Mouse (Mus musculus): ENCODE measurements around the gene Scamp2.

Gene Scamp2

DNA sequence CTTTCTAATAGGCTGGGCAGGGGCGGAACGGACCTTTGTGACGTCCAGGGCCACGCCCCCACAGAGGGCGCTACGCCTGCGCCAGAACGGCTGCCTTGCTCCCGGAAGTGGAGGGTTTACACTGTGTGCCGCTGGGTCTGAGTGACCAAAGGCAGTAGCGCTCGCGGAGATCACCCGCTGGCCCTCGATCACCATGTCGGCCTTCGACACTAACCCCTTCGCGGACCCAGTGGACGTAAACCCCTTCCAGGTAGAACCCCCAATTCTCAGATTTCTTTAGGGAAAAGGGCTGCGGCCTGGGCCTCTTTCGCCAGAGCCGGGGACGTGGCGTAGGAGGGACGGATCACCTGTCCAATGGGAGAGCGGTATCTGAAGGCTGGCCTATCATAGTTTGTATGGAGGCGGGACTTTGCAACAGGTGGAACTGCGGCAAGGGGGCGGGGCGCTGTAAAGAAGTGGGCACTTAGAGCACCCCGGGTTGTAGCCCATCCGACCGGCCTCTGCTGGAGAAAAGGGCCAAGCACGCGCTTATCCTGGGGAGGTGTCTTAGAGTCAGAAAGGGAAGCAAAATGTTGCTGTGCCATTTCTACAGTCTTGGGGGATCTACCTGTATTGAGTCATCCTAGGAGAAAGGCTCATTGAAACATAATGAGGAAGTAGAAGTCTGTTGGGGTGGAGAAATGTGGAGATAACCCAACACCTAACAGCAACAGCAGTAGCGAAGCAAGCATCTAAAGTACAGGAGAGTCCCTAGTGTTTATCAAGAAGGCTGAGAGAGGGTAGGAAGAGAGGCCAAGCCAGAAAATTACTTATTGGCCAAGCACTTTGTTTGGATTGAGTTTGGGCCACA lies at the start of gene Scamp2:
Gene Scamp2, plus strand, starts transcription at position 83 of the 850 bp plus-strand sequence.
- DNase-seq (ENCODE audit: low read depth, low spot score), result peak; percentile 93

DNA sequence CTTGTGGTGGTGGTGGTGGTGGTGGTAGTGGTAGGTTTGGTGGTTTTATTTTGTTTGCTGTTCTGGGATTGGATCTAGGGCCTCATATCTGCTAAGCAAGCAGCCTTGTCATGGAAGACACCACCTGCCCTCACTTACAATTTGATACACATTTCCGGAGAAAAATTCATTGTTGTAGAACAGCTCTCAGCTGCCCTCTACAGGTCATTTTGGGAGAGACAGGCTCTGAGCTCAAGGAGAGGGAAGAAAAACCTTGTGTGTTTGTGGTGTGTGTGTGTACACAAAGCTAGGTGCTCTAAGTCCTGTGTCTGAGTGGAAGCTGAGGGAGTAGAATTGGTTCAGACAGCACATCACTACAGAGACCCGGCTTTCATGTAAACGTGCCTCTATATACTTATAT lies 43.6 kb upstream of the Scamp2 start:
- DNase-seq (ENCODE audit: low read depth, low spot score), result peak; percentile 78

DNA sequence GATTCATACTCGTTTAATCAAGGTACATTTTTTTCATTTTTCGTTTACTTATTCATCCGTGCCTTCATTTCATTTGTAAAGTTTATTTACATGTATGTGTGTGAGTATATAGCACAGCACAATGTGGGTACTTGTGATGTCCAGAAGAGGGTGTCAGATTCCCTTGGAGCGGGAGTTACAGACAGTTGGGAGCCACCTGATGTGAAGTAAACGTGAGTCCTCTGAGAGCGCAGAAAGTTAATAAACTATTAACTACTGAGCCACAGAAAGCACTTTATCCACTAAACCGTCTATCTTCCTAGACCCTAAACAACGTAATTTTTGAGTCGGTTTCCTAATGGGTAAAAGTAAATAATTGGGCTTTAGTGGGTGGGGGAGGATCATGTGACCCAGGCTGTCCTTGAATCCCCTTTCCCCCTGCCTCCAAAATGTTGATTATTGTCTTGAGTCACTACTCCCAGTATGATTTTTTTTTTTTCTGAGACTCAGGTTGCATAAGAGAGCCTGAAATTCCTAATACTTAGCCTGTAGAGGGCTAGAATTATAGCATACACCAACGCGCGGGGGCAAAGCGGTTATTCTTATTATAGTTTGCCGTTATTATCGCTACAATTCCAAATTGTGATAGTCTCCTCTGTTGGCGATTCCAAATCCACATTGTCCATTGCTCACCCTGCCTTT lies 40.2 kb upstream of the Scamp2 start:
- no peak for DNase-seq (ENCODE audit: low read depth, low spot score)

DNA sequence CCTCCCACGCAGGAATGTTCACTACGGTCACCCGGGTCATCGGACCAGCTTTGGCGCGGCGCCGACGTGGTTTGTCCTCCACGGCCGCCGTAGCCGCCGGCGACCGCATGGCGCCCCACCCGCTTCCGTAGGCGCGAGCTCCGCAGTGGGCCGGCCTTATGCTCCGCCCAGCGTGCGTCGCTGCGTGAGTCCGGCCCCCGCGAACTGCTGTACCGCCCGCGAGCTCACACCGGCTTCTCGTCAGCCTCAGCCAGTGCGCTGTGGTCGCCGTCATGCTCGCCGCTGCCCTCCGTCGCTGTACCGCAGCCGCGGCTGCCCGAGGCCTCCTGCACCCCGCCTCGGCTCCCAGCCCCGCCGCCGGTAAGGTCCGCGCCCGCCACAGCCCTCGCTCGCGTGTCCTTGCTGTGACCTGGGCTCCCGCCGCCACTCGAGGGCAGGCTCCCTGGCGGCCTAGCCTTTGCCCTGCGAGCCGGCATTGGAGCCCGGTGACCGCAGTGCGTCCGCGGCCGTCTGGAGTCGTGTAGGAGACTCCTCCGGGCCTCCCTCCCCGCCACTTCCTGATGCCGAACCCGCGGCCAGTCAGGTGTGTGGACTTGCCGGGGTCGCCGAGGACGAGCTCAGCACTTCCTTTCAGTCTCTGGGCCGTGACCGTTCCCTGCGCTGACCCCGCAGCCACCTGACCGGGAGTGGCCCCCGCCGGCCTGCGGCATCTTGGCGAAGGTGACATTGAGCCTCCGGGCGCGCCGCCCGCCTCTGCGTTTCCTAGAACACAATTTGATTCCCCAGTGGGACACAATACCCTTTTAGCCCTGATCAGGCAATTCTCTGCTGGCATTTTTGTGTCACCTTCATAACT lies 39.5 kb upstream of the Scamp2 start, which contains the start of gene Cox5a:
Gene Cox5a, plus strand, starts transcription at position 219 of the 856 bp plus-strand sequence.
- DNase-seq (ENCODE audit: low read depth, low spot score), result peak; percentile 93

DNA sequence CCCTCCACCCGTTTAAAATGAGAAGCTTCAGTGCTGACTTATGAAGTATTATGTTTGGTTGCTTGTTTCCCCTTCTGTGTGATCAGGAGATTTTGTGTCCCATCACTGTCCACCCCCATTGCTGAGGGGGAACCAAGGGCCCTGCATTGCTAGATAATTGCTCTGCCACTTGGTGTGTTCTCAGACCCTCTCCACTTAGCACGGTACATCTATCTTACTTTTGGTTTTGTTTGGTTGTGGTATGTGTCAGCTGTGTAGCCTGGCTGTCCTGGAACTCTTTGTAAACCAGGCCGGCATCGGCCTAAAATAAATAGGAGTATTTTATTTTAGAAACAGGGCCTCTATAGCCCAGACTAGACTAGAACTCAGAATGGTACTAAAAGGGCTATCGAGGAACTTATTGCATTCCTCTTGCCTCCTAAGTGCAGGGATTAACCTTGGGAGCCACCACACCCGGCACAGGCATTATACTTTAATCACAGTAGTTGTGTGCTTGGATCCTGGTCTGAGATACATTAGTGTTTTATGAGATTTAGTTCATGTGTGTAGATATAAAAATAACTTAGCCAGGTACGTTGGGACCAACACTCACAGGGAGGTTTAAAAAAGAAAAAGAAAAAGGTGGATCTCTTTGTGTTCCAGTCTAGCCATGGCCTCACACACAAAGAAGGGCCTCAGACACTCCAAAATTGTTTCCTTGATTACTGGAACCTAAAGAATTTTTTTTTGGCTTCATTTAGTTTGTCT lies 38.5 kb upstream of the Scamp2 start:
- peak; percentile 21 for DNase-seq (ENCODE audit: low read depth, low spot score)

DNA sequence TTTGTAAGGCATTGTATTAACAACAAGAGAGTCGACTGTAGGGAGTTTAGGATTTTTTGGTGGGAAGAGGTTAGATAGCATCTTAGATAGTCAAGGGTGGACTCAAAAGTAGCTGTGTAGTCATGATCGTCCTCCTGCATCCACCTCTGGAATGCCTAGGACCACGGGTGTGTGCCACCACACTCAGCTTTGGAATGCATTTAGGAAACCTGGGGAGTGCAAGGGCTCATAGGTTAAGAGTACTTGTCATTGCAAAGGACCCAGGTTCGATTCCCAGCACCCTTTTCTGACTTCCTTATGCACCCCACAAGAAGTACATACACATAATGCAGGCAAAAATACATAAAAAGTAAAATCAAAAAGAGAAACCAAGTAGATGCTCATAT lies 37.9 kb upstream of the Scamp2 start:
- no peak for DNase-seq (ENCODE audit: low read depth, low spot score)

DNA sequence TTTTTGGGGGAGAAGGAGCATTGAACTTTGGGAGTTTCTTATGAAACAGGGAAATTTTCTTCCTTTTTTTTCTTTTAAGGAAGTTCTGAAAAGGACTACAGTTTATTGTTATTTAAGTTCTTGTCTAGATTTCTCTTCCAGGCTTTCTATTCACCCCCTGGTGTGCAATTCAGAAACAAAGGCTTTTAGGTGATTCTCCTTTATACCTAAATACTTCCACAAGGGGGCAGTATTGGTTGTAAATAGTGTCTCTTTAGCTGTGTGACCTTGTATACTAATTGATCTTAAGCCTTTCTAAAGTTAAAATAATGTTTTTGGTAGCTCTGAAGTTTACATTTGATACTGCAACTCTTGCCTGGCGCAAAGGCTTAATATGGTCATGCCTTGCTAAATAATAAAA lies 37.0 kb upstream of the Scamp2 start:
- peak; percentile 79 for DNase-seq (ENCODE audit: low read depth, low spot score)

DNA sequence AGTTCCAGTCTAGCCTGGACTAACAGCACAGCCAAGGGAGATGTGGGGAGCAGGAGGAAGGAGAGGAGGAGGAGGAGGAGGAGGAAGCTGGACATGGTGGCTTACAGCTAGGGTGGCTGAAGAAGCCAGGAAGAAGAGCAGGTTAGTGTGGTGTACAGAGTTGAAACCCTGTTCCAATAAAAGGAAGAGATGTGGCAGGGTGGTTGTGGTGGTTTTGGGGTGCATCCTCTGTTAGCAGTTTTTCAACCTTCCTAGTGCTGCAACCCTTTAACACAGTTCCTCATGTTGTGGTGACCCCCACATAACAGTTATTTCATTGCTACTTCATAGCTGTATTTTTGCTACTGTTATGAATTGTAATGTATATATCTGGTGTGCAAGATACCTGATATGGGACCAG lies 36.3 kb upstream of the Scamp2 start:
- DNase-seq (ENCODE audit: low read depth, low spot score), result peak; percentile 44

DNA sequence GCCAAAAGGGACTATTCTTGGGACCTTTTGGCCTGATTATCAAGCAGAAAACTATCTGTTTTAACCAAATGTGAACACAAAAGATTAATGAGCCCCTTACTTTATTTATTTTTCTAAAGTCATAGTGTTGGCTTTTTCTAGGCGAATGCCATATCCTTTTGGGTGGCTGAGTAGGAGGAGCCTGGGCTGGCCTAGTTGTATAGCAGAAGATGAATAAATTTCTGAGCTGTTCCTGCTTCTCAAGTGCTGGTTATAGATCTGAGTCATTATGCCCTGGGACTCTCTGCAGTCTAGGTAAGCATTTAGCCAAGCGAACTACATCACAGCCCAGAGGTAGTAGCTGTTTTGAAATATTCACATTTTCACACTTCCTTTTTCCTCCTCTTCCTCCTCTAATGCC lies 35.2 kb upstream of the Scamp2 start:
- DNase-seq (ENCODE audit: low read depth, low spot score), result no peak

DNA sequence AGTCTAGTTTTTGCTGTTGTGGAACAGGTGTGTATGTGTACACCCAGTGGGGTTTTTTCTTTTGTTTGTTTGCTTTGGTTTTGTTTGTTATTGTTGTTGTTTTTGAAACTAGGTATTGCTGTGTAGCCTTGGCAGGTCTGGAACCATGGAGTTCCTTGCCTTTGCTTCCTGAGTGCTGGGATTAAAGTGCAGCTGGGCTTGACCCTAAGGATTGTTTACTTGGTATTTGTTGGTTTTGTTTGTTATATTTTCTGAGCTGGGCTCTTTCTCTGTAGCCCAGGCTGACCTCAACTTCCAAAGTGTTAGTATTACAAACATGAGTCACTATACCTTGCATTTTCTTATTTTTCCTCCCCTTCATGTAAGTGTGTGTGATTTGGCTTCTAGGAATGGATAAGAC lies 34.3 kb upstream of the Scamp2 start:
- DNase-seq (ENCODE audit: low read depth, low spot score), result no peak

DNA sequence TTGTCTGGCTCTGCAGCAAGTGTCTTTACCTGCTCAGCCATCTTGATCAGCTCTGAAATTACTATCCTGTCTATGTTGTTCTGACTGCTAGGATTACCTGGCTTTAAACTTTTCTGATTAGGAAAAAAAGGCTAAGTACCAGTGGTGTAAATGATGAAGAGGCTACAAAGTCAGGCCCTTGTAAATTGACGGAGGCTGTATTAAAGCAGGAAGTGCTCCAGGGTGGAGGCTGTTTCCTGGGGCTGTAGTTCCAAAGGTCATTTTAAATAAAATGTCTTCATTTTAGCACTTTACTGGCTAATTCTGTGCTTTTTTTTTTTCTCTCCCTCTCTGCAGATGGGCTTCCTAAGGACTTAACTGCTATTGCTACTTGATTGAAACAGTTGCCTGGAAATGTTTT lies 28.8 kb upstream of the Scamp2 start:
- DNase-seq (ENCODE audit: low read depth, low spot score), result no peak

DNA sequence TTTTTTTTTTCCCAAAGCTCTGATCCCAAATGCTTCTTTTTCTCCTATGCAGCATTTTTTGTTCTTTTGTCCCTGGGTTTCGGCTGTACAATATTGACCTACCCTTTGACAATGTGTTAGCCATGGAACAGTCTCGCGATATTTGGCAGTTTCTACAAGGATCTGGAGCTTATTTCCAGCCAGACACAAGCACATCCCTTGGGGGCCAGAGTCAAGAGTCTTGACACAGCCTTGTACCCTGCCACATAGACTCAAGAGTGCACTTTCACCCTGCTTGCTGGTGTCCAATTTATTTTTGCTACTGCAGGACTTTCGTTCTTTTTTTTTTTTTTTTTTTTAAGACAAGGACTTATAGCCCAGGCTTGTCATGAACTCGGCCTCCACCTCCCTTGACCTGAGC lies 24.4 kb upstream of the Scamp2 start:
- no peak for DNase-seq (ENCODE audit: low read depth, low spot score)

DNA sequence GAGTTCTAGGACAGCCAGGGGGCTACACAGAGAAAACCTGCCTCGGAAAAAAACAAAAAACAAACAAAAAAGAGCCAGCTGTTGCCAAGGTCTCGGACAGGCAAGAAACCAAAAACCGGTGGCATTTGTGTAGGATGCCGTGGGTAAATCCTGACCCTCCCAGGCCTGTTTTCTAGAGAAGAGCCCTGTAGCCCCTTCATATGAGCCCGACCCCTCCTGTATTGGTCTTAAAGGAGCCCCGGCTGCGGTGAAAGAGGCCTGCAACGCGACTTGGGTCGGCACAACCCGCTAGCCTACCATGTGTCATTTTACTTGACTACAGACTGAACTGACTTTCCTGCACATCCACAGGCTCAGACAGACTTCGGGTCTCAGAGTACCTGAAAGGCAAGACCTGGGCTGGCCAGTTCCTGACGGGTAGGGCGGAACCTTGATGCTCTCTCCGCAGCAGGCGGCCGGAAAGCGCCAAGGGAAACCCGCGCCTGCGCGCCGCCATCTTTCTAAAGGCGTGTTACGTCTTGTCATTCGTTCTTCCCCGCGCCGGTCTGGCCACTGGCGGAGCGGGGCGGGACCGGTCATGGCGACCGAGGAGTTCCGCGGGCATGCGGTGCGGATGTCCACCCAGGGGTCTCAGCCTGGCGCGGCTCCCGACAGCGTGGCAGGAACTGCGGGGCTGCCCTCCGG lies 23.6 kb upstream of the Scamp2 start, which contains the start of gene Fam219b:
Gene Fam219b, plus strand, starts transcription at position 485 of the 684 bp plus-strand sequence.
- DNase-seq (ENCODE audit: low read depth, low spot score), result peak; percentile 89

DNA sequence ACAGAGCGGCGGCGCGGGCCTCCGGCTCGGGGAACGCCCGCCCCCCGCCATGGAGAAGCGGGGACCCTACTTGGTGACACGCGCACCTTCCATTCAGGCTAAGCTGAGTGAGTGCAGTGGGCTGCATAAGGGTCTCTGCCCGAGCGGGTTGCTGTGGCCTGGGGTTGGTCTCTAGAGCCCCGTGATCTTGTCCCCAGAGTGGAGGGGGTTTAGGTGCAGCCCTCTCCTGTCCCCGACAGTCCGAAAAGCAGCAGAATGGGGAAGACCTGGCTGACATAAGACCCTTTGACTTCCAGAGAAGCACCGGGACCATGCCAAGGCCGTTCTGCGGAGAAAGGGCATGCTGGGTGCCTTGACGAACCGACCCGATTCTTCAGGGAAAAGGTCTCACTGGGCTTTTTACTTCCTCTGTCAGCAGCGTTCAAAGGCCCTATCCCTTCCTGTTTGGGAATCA lies 23.0 kb upstream of the Scamp2 start:
- DNase-seq (ENCODE audit: low read depth, low spot score), result no peak

DNA sequence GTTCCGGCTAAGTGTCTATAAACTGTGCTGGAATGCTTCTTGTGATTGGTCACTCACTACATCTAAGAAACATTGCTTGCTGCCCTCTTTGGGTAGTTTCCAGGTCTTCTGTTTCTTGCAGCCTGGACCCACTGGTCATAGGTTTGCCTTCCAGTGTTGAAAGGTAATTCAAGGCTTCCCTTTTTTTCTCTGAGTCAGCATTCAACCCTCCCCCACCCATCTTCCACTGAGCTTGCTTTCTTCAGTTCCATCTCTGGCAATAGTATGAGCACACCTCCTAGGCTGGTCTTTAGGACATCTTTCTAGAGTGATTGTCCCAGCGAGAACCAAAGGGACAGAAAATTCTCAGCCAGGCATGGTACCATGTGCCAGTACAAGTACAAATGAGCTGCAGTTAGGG lies 21.2 kb upstream of the Scamp2 start:
- no peak for DNase-seq (ENCODE audit: low read depth, low spot score)

DNA sequence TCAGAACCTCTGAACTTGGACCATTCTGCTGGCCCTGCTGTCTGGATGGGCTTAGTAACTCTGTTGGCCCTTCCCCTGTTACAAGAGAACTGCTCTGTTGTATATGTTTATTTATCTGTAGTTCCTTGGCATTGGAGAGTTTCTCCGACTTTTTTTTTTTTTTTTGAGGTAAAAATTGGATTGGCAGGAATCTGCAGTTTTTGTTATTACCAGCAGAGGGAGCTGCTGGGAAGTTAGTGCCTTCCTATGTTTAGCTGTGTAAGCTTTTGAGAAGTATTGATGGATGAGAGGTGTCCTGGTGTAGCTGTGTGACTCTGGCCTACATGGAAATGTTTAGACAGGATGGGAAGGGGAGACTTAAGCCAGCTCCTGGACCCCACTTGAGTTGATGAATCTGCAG lies 19.4 kb upstream of the Scamp2 start:
- DNase-seq (ENCODE audit: low read depth, low spot score), result peak; percentile 64

DNA sequence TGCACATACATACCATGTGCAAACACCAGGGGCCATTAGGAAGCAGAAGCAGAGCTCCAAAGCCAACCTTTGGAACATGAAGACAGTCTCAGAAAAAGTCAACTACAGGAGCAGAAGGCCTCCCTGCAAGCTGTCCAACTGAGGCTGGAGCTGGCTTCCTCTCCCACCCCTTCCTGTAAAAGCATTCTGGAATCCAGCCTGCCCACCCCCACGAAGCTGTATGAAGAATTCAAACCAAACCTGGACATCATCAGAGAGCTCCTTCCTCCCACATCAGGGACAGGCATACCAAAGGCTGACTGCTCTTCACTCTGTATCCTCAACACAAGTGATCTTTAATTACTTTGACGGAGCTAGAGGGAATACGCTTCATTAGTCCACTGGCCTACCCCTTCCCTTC lies 16.8 kb upstream of the Scamp2 start:
- DNase-seq (ENCODE audit: low read depth, low spot score), result no peak

DNA sequence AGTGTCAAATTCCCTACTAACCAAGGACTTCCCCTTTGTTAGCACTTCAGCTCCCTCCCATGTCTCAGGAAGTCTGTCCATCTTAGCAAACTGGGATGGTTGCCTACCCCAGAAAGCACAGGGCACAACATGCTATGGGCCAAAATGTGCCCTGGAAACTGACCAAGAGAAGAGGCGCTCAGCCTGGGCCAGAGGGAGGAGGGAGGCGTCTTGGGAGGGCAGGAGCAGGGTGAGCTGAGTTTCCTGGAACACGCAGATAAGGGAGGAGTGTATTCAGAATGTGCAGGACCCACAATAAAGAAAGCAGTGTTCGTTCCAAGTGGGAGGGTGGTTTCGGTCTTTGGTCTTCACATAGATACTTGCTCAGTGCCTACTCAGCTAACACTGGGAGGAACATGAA lies 13.5 kb upstream of the Scamp2 start:
- DNase-seq (ENCODE audit: low read depth, low spot score), result no peak

DNA sequence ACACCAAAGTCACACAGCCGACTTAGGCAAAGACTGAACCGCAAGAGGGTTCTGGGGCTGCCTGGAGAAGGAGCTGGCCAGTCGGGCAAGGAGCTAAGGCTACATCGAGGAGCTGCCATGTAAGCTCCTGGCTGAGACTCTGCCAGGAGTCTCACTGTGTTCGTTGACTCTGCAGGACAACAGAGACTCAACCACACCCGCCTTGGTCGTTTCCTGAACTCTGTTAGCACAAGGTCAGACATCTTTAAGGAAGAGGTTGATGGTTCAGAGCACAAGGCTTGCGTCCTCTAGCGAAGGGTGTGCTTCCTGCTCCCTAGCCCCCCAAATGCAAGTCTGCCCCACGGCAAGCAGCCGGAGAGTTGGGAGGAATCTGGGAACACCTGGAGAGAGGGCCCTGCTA lies 12.9 kb upstream of the Scamp2 start:
- DNase-seq (ENCODE audit: low read depth, low spot score), result no peak

DNA sequence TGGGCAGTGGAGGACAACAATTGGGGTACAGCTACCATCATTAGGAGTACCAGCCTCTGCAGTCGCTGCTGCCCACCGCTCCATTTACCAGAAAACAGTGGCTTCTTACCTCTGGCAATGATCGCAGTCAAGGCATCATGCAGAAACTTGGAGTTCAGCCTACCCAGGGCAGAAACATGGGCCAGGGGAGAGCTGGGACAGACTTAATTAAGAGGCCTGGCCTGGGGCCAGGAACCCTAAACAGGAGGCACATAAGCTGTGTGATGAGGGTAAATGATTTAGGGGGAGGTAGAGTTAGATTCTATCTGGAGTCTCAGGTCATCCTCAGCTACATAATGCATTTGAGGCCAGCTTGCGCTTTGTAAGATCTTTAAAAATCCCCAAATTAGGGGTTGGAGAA lies 11.6 kb upstream of the Scamp2 start:
- no peak for DNase-seq (ENCODE audit: low read depth, low spot score)

Data from CD4-positive helper T cell, adult 2 months (primary cell).